Mouse (Mus musculus): ENCODE data around the gene Cfap157. TPM values are rescaled to one million over a fixed set of nuclear protein-coding genes. Genes with fewer than 3 reads are reported as not detected.

The Cfap157 gene
- total RNA-seq, 2 experiments from 2014 or later, result 0.29 TPM; not detected in 1

DNA sequence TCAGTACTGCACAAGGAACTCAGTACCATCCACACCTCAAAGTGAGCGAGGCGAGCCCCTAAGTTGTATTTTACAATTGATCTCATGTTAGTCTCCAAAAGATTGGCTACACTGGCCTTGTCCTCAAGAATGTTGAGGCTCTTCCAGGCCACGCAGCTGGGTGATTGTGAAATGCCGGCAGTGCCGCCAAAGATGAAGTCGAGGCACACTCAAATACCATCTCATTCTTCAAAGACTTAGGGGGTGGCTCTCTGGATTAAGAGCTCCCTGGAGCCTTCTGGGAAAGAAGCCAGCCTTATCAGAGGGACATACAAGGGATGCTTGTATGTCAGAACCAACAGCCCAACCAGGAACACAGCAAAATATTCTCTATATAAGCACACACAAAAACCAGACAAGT lies 7.1 kb upstream of the Cfap157 start:
- intact Hi-C loops (cut with DNase I), result no loop called here
- no peak for DNase-seq (ENCODE audit: low spot score in 2 of 2)

- no peak for DNase-seq (ENCODE audit: low spot score in 2 of 2)
- intact Hi-C loops (cut with DNase I), result loop anchor here (10.0 kb wide), 1 partner anchor 136 kb away; no protein-coding TSS in a partner anchor
Measured at GRCm38 (mm10) chr2:32788581-32788980, 4.4 kb upstream of the Cfap157 start.

- DNase-seq (ENCODE audit: low spot score in 2 of 2), result no peak
- intact Hi-C loops (cut with DNase I), result loop anchor here (10.0 kb wide), 1 partner anchor 138 kb away; no protein-coding TSS in a partner anchor
Measured at GRCm38 (mm10) chr2:32787176-32787575, 2.9 kb upstream of the Cfap157 start.

DNA sequence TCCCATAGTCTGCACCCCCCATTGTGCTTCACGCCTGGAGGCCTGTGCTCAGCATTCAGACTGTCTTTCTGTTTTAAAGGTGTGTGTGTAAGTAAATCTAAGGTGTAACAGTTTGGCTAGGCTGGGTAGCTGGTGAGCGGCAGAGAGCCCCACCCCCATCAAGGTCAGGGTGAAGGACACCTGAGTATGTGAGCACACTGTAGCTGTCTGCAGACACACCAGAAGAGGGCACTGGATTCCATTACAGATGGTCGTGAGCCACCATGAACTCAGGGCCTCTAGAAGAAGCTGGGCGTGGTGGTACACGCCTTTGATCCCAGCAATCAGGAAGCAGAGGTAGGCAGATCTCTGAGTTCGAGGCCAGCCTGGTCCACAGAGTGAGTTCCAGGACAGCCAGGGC lies 2.5 kb downstream of the Cfap157 start:
- no peak for DNase-seq (ENCODE audit: low spot score in 2 of 2)
- intact Hi-C loops (cut with DNase I), result loop anchor here (10.0 kb wide), 1 partner anchor 143 kb away; no protein-coding TSS in a partner anchor

- no peak for DNase-seq (ENCODE audit: low spot score in 2 of 2)
- intact Hi-C loops (cut with DNase I), result loop anchor here (2.0 to 10.0 kb wide), 2 partner anchors 77 to 145 kb away; no protein-coding TSS in a partner anchor
Measured at GRCm38 (mm10) chr2:32779714-32780113, 4.5 kb downstream of the Cfap157 start.

GRCm38 (mm10) chr2:32779131-32779530 lies 5.1 kb downstream of the Cfap157 start:
- DNase-seq (ENCODE audit: low spot score in 2 of 2), result peak; percentile 55 to 59
- intact Hi-C loops (cut with DNase I), result loop anchor here (2.0 kb wide), 1 partner anchor 78 kb away; no protein-coding TSS in a partner anchor

GRCm38 (mm10) chr2:32778081-32778480 lies 6.1 kb downstream of the Cfap157 start:
- intact Hi-C loops (cut with DNase I), result loop anchor here (2.0 kb wide), 1 partner anchor 79 kb away; no protein-coding TSS in a partner anchor
- DNase-seq (ENCODE audit: low spot score in 2 of 2), result no peak

DNA sequence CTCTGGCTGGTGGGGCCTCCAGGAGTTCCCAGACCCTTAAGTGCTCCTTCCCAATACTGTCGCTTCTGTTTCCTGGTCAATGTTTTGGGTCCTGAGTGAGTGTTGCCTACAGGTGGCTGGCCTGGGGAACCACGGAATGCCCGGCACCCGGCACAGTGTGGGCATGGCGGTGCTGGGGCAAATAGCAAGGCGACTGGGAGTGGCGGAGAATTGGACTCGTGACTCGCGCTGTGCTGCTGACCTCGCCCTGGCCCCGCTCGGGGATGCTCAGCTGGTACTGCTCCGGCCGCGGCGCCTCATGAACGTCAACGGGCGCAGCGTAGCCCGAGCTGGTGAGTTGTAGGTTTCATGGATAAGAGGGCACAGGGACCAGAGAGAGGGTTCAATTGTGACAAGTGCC lies 8.0 kb downstream of the Cfap157 start:
- intact Hi-C loops (cut with DNase I), result no loop called here
- DNase-seq (ENCODE audit: low spot score in 2 of 2), result no peak

DNA sequence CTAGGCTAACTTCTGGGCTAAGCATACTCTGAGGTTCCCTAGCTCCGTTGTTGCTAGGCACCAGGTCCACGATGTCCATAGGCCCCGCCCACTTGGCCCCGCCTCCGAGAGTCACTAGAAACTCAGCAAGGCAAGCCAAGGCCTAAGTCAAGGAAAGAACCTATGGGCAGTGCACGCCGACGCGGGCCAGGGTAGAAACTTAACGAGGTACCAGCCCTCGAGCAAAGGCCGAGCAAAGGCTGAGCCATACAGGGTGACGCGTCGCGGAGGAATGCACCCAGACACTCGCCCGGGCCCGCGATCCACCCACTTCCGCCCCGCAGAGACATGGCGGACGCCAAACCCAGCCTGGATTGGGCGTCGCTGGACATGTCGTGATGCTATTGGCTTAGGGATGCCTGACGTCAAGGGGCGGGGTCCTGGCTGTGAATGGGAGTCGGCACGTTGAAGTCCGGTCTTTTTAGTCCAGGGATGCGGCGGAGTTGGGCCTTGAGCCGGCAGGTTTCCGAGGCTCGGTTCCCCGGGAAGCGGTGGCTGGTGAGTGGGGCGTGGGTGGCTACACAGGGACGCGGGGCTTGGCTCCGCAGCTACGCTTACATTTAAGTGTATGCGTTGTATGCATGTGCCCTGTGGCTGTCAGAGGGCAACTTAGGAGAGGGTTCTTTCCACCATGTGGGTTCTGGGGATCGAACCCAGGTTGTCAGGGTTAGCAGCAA lies 8.7 kb downstream of the Cfap157 start, which contains the start of the genes Ttc16 and Ptrh1:
Ttc16 (minus strand) TSS at position 275 of the 716 bp plus-strand sequence.
Ptrh1 (plus strand) TSS at position 428 of the 716 bp plus-strand sequence.
- intact Hi-C loops (cut with DNase I), result no loop called here

DNA sequence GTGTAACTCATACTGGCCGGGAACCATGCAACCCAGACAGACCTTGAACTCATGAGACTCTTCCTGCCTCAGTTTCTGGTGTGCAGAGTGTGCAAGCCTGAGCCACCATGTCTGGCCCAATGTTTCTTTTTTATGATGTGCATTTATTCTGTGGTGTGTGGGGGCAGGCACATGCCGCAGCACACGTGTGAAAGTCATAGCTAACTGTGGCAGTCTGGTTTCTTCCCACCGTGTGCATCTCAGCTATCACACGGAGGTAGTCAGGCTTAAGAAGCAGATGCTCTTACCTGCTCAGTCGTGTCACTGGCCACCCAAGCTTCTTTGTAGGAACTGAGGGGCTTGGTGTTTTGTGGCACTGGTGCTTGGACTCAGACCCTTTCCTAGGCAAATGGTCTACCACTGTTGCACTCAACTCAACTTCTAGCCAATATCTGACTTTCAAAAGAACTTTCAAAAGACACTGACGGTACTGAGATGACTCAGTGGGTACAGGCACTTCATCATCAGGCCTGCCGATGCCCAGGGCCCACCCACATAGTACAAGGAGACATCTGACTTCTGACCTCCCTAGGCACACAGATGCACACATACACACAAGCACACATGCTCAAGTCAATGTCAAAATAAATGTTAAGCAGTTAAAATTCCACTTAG lies 11.5 kb downstream of the Cfap157 start:
- intact Hi-C loops (cut with DNase I), result no loop called here
- no peak for DNase-seq (ENCODE audit: low spot score in 2 of 2)

More for the DNA sequence above, 8.7 kb downstream of the Cfap157 start, which contains the start of the genes Ttc16 and Ptrh1:
- DNase-seq (ENCODE audit: low spot score in 2 of 2), result peak; percentile 97 to 98

GRCm38 (mm10) chr2:32771886-32772285 lies 12.3 kb downstream of the Cfap157 start:
- intact Hi-C loops (cut with DNase I), result no loop called here
- no peak for DNase-seq (ENCODE audit: low spot score in 2 of 2)

DNA sequence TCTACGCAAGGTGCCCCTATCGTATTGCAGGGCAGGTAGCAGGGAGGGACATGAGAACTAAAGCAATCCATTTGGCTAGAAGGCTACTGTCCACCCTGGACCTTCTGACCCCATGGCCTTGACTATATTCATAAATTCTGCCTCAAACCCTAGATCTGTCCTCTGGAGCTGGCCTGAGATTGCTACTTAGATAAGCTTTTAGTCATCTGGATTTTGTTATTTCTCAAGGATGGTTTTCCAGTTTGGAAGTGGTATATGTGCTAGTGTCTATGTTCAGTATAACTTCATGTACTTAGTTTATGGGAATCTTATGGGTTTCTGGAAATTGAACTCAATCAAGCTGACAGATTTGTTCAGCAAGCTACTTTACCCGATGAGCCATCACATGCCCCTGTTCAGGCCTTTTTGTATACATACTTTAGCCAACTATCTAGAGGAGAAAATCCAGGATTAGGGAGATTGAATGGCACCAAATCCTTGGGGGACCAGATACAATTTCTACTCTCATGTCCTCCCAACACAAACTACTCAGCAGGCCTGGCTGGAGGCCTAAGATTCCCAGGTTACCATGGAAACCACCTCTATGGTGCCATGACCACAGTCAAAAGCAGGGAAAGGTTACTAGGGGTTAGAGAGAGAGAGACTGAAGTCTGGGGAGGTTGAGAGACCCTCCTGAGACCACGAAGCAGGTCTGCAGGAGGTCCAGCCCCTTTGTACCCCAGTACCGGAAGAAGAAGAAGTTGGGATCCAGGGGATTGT lies 14.7 kb downstream of the Cfap157 start:
- intact Hi-C loops (cut with DNase I), result no loop called here
- DNase-seq (ENCODE audit: low spot score in 2 of 2), result no peak

DNA sequence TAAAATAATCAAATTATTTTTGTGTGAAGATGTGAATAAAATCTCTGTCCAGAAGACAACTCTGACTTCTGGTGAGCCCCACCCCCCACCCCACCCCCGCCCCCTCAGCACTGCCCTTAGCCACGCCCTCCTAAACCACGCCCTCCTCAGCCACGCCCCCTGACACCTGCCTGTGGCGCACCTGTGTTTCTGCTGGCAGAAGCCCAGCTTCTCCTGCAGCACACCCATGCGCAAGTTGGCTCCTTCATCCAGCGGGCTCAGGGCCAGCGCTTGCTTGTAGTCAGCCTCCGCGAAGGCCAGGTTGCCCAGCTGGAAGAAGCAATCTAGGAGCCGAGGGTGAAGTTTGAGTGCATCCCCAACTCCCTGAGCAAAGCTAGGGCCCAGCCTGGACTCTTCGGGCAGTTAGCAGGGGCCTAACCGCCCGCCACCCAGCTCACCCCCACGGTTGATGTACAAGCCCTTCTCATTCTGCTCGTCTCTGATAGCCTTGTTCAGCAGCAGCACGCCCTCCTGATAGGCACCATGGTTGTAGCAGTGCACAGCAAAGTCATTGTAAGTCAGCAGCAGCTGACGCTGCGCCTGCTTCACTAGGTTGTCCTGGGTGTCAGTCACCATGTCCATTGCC lies 15.5 kb downstream of the Cfap157 start:
- DNase-seq (ENCODE audit: low spot score in 2 of 2), result no peak
- intact Hi-C loops (cut with DNase I), result no loop called here

DNA sequence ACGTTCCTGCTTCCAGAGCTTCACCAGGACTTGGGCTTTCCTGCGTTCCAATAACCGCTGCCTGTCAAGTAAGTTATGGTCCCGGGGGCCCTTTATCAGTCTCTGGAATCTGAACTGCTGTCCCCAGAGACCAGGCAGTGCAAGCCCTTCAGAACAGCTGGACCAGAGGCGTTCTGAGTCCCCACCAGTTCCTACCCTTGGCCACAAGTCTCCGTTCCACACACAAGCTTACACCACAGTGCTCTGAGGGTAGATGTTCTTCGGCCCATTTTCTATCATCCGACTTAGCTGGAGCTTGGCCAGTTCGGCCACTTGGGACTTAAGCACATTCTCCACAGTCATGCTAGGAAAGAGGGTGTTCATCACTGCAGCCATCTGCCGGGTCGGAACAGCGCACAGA lies 17.0 kb downstream of the Cfap157 start:
- no peak for DNase-seq (ENCODE audit: low spot score in 2 of 2)
- intact Hi-C loops (cut with DNase I), result no loop called here

GRCm38 (mm10) chr2:32763353-32763752 lies 20.9 kb downstream of the Cfap157 start:
- no peak for DNase-seq (ENCODE audit: low spot score in 2 of 2)
- intact Hi-C loops (cut with DNase I), result no loop called here

DNA sequence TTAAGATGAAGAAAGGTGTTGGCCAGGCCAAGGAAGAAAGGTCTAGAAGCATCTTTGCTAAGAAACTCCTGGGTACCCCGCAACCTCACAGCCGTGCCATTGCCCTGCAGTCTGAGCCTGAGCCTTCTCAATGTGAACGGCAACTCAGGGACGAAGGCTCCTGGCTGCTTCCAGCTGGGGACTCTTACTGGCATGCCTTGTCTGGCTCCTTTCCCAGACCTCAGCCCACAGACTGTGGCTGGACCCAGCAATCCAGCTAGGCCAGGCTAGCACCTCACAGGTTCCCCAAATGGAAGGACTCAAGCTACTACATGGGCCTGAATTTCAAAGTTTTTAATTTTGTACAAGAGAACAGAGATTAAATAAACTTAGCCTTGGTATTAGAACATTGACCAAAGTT lies 22.4 kb downstream of the Cfap157 start:
- intact Hi-C loops (cut with DNase I), result no loop called here
- no peak for DNase-seq (ENCODE audit: low spot score in 2 of 2)

- DNase-seq (ENCODE audit: low spot score in 2 of 2), result peak; percentile 40 to 51
Measured at GRCm38 (mm10) chr2:32761361-32761760, 22.9 kb downstream of the Cfap157 start.

GRCm38 (mm10) chr2:32759001-32759400 lies 25.2 kb downstream of the Cfap157 start:
- intact Hi-C loops (cut with DNase I), result no loop called here

More at GRCm38 (mm10) chr2:32761361-32761760, 22.9 kb downstream of the Cfap157 start:
- intact Hi-C loops (cut with DNase I), result no loop called here

GRCm38 (mm10) chr2:32758503-32758902 lies 25.7 kb downstream of the Cfap157 start:
- DNase-seq (ENCODE audit: low spot score in 2 of 2), result no peak
- intact Hi-C loops (cut with DNase I), result no loop called here

More at GRCm38 (mm10) chr2:32759001-32759400, 25.2 kb downstream of the Cfap157 start:
- DNase-seq (ENCODE audit: low spot score in 2 of 2), result no peak

Data from left cerebral cortex, postnatal 36 days (tissue).